Mouse (Mus musculus): ENCODE results near the gene Ccdc149.

The Ccdc149 gene

DNA sequence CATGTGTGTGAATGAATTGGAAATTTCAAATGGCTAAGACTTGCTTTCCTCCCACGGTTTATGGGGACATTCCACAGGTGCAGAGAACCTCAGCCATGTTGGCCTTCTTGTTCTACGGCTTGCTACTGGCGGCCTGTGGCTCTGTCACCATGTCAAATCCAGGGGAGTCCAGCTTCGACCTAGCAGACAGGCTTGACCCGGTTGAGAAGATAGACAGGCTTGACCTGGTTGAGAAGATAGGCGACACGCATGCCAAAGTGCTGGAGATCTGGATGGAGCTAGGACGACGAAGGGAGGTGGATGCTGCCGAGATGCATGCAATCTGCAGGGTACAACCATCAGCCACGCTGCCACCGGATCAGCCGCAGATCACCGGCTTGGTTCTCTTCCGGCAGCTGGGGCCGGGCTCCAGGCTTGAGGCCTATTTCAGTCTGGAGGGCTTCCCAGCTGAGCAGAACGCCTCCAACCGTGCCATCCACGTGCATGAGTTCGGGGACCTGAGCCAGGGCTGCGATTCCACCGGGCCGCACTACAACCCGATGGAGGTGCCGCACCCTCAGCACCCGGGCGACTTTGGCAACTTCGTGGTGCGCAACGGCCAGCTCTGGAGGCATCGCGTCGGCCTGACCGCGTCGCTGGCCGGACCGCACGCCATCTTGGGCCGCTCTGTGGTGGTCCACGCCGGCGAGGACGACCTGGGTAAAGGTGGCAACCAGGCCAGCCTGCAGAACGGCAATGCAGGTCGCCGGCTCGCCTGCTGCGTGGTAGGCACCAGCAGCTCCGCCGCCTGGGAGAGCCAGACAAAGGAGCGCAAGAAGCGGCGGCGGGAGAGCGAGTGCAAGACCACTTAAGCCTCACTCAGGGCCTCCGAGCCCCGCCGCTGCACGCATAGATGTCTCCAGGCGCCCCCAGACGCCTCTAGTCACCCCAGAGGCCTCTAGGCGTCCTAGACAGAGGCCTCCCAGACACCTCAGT, 103.2 kb downstream of the Ccdc149 start:
- peak; percentile 71 to 74 for DNase-seq

DNA sequence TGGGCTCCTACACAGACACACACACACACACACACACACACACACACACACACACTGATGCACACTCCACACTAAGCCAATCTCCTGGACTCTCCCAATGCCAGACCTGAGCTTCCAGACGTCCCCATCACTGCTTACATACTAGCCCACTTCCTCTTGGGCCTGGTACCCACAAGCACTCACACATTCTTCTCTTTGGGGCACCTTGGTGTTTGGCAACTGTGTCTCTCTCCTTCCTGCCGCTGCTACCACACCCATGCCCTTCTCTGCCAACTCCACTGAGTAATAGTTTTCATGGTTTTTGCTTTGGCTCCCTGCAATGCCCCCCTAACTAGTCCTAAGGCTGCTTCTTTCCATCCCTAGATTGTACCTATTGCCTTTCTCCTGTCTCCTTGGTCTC, 104.7 kb downstream of the Ccdc149 start:
- DNase-seq: no peak

- DNase-seq: no peak
These were observed 105.4 kb downstream of the Ccdc149 start for GRCm38 (mm10) chr5:52365930-52366329.

DNA sequence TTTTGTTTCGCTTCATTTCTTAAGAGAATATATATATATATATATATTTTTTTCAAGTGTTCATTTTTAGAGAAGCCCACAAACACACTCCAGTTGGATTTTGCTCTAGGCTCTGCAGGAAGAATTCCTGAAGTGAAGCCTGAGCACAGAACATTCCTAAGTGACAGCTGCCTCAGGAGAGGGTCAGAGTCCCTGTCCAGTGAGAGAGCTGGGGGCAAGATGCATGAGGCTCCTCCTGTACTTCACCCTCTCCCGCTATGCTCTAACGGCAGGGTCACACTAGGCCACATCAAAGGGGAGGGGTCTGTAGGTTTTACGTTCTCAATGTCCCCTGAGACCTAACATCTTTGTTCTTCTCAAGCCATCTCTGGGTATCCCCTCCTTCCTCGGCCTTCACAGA, 106.8 kb downstream of the Ccdc149 start:
- DNase-seq: no peak

GRCm38 (mm10) chr5:52363468-52364150, 107.7 kb downstream of the Ccdc149 start, which contains the start of gene Sod3:
Gene Sod3, plus strand, starts transcription at chr5:52363791.
- DNase-seq: peak in 1 of 2 experiments; percentile 50

DNA sequence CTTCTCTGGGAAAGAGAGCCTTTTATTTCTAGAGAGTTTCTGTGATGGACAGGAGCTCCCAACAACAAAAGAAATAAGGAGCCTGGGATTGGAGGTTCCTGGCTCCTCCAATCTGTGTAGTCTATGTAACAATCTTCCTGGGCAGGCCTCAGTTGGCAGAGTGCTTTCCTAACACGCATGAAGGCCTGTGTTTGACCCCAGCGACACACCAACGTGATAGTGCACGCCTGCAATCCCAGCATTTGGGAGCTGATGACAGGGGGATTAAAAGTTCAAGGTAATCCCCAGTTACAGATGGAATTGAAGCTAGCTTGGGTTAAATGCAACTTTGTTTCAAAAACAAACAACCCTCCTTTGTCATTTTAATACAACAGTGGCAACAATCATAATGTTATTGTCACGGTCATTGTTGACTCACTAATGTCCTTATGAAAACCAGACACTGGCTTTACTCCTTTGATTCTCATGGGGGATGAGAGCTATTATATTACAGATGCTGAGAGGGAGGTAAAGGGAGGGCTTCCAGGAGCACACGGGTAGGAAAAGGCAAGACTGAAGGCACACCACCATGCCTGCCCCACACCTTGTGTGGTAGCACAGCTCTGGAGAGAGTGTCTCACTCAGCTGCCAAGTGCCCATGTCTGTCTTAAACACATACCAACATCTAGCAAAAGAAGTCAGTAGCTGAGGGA, 108.4 kb downstream of the Ccdc149 start:
- no peak for DNase-seq

GRCm38 (mm10) chr5:52360286-52361049, 110.9 kb downstream of the Ccdc149 start:
- DNase-seq: no peak

- DNase-seq: no peak
These were observed 113.2 kb downstream of the Ccdc149 start for GRCm38 (mm10) chr5:52358120-52358519.

DNA sequence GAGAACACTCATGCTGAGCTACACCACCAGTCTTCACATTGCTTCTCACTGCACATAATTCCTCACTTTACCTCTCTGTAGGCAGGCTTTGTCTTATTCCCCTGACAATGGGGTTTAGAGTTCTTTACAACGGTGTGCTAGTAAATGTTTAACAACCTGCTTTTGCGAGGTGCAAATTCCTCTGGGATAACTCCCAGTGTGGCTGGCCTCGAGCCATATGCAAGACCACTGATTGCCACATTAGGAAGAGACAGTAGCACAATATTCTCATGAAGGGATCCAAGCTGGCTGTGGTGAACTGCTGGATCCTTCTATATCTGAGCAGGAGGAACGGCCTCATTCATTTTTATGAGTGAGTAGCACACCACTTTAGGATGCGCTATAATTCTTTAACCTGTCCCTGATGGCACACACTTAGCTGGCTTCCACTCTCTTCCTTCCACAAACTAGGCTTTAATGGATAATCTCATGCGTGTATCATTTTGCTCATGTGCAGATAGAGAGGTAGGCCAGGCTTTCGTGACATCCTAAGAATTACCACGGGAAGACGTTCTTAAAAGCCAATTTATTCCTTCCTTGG, 114.1 kb downstream of the Ccdc149 start:
- no peak for DNase-seq

- DNase-seq: no peak
These were observed 115.7 kb downstream of the Ccdc149 start for GRCm38 (mm10) chr5:52355612-52356011.

GRCm38 (mm10) chr5:52354441-52354840, 116.9 kb downstream of the Ccdc149 start:
- peak; percentile 78 to 79 for DNase-seq

GRCm38 (mm10) chr5:52352730-52353129, 118.6 kb downstream of the Ccdc149 start:
- DNase-seq: no peak

- no peak for DNase-seq
These were observed 119.8 kb downstream of the Ccdc149 start for GRCm38 (mm10) chr5:52351561-52351960.

GRCm38 (mm10) chr5:52350451-52350850, 120.9 kb downstream of the Ccdc149 start:
- DNase-seq: no peak

- no peak for DNase-seq
These were observed 124.4 kb downstream of the Ccdc149 start for GRCm38 (mm10) chr5:52346890-52347289.

DNA sequence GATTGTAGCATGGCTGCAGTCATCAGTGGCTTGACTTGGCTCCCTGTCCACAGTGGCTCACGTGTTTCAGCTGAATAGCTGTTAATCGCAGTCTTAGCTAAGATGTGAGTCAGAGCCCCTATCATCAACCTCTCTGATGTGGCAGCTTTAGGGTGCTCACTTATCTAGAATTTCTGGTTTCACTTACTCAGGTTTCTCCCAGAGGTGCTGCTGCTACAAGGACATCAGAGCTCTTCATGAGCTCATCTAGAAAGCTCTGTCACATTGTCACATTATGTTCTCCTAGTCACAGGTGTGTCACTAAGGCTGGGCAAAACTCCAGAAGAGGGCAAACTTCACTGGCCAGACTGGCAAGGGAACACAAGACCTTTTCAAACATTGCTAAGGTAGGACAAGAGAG, 132.2 kb downstream of the Ccdc149 start:
- no peak for DNase-seq

DNA sequence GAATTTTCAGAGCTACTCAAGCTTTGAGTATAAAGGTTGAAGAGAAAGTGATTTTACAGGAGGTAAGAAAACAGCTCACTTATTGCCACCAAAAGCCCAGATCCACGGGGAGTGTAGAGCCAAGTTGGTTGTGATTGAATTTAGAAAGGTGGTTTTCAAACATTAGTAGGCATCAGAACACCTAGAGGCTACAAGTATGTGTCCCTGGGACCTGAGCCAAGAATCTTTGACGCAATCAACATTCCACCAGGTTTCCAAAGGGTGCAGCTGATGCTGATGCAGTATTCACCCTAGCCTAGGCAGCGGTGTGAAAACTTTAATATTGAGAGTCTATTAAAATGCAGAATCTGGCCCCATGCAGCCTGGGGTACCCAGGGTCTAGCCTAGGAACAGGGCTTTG, 135.7 kb downstream of the Ccdc149 start:
- no peak for DNase-seq

GRCm38 (mm10) chr5:52332120-52332519, 139.2 kb downstream of the Ccdc149 start:
- peak; percentile 20 to 23 for DNase-seq
